In the genomic region with DNA sequence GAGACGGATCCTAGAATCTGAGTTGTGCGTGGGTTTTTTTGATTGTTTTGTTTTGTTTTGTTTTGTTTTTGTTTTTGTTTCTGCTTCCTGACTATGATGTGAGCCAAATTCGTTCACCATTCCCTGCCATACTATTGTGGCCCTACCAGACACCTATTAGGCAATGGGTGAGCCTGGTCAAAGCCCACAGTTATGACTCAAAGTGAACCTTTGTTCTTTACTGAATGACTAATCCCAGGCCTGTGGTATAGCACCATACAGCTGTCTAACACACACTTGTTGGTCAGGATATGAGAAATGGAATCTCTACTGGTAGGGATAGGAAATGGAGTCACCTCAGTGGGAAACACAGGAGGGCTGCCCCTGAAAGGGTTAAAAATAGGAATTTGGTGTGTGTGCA, we compare ENCODE assay signal across 34 mouse cellular contexts. TPM values are rescaled to one million over a fixed set of nuclear protein-coding genes. Genes with fewer than 3 reads are reported as not detected.
A peak's percentile ranks its signal among the peaks of the same experiment; 100 is the strongest.
DNase-seq lines count a peak whose midpoint lies in the region; ATAC-seq and TF ChIP-seq lines count a peak whose summit lies in the region.
"Had no signal": no experiment of that assay in that cellular context is flagged by ENCODE, and none has a peak within 500 bp of the region (broad histone marks: within the 10 kb centered on the region; RNA-seq: fewer than 3 reads in every experiment).

No protein-coding gene starts in this region.

- no peak overlapping the region for H3K4me2 ChIP-seq in stomach, postnatal 0 days (replicated peaks; ENCODE audit: low read depth)
- H3K4me2 ChIP-seq: embryonic facial prominence, embryonic 12.5 days; embryonic facial prominence, embryonic 15.5 days; heart, embryonic 11.5 days; hindbrain, embryonic 13.5 days had no signal

- no peaks in the 10 kb centered on the region for H3K27me3 ChIP-seq in C2C12 (ENCODE audit: control insufficient read depth, insufficient read depth, insufficient read length)
- H3K27me3 ChIP-seq in stomach, postnatal 0 days (ENCODE audit: control insufficient read depth, insufficient read depth, low read length), result no peaks in the 10 kb centered on the region
- H3K27me3 ChIP-seq: embryonic facial prominence, embryonic 12.5 days; embryonic facial prominence, embryonic 15.5 days; hindbrain, embryonic 13.5 days had no signal

- no peak for TF ChIP-seq EP300 in stomach, postnatal 0 days (optimal IDR thresholded peaks at IDR 0.05)

- no peak overlapping the region for H3K4me3 ChIP-seq in C2C12 (ENCODE audit: insufficient read depth, poor library complexity, severe bottlenecking)
- H3K4me3 ChIP-seq in stomach, postnatal 0 days (ENCODE audit: low read depth, low read length), result no peak overlapping the region
- H3K4me3 ChIP-seq: embryonic facial prominence, embryonic 12.5 days; embryonic facial prominence, embryonic 15.5 days; gastrocnemius, adult 2 months; hindbrain, embryonic 10.5 days; hindbrain, embryonic 13.5 days had no signal

- peak; percentile 54 for DNase-seq in 416B (ENCODE audit: low read depth)
- peak; percentile 24 for DNase-seq in NIH3T3 (ENCODE audit: low read depth)
- no peak for DNase-seq in stomach, postnatal 0 days (ENCODE audit: low spot score)
- no peak for DNase-seq in urinary bladder, postnatal 4 days (ENCODE audit: low spot score in 2 of 2)
- DNase-seq in left cerebral cortex, postnatal 4 days, result no peak
- DNase-seq in cerebellum, adult 11-12 months, result no peak
- DNase-seq: adrenal gland, adult 8-10 months; adrenal gland, postnatal 25 days; cerebellum, adult 18-20 months; cerebellum, adult 9-10 months; cerebellum, postnatal 14 days; forebrain, postnatal 0 days; gastrocnemius, adult 2 months; gastrocnemius, postnatal 14 days; heart, adult 11 months; kidney, adult 11 months had no signal

- 83% methylated on average over 3 of the region's 3 CpGs for WGBS in stomach, postnatal 0 days

- no peaks in the 10 kb centered on the region for H3K4me1 ChIP-seq in stomach, postnatal 0 days (replicated peaks; ENCODE audit: control insufficient read depth, insufficient read depth)
- H3K4me1 ChIP-seq: embryonic facial prominence, embryonic 12.5 days; embryonic facial prominence, embryonic 15.5 days; hindbrain, embryonic 10.5 days; hindbrain, embryonic 13.5 days had no signal

- no peaks in the 10 kb centered on the region for H3K9me3 ChIP-seq in stomach, postnatal 0 days (ENCODE audit: control insufficient read depth, low read length)
- H3K9me3 ChIP-seq: embryonic facial prominence, embryonic 12.5 days; embryonic facial prominence, embryonic 15.5 days; G1E; hindbrain, embryonic 10.5 days; hindbrain, embryonic 13.5 days had no signal

- intact Hi-C loops in left cerebral cortex, postnatal 4 days (cut with DNase I), result no loop called here

- ATAC-seq in stomach, postnatal 0 days (ENCODE audit: low FRiP score, low TSS enrichment), result peak; percentile 81
- ATAC-seq: activated CD4-positive, CD25-positive, alpha-beta regulatory T cell, adult 4 months; forebrain, embryonic 14.5 days; forebrain, postnatal 0 days; hindbrain, embryonic 16.5 days had no signal

- H3ac ChIP-seq in C2C12 (ENCODE audit: control insufficient read depth, insufficient read length, low read depth), result no peak overlapping the region

- H3K36me3 ChIP-seq in C2C12 (ENCODE audit: control insufficient read depth, insufficient read depth), result peaks cover 34% of the 10 kb centered on the region
- H3K36me3 ChIP-seq in stomach, postnatal 0 days (ENCODE audit: control insufficient read depth, insufficient read depth, low read length), result peaks cover 13% of the 10 kb centered on the region; the same call in 1 of the 2 replicates

- H3K27ac ChIP-seq in stomach, postnatal 0 days (replicated peaks), result no peak overlapping the region
- H3K27ac ChIP-seq: embryonic facial prominence, embryonic 12.5 days; embryonic facial prominence, embryonic 15.5 days; gastrocnemius, adult 2 months; hindbrain, embryonic 10.5 days; hindbrain, embryonic 13.5 days had no signal

- TF ChIP-seq CTCF in C2C12 (IDR thresholded peaks at IDR 0.05; ENCODE audit: control insufficient read depth, insufficient read depth, insufficient read length), result no peak
- no peak for TF ChIP-seq CTCF in stomach, postnatal 0 days (IDR thresholded peaks at IDR 0.05; ENCODE audit: low read depth)

- H3K79me2 ChIP-seq in C2C12 (ENCODE audit: control insufficient read depth, insufficient read depth), result no peaks in the 10 kb centered on the region

- H3K9ac ChIP-seq in stomach, postnatal 0 days (ENCODE audit: low read length), result no peak overlapping the region
- H3K9ac ChIP-seq: embryonic facial prominence, embryonic 12.5 days; embryonic facial prominence, embryonic 15.5 days; forebrain, postnatal 0 days; hindbrain, embryonic 13.5 days had no signal

- peaks cover 1% of the 10 kb centered on the region for H3K79me3 ChIP-seq in C2C12 (ENCODE audit: low read depth)

TF ChIP-seq in C2C12, 6 proteins besides CTCF, POLR2A, EP300 and RAD21:
- TF ChIP-seq MYOG (IDR thresholded peaks at IDR 0.05; ENCODE audit: control insufficient read depth, extremely low read depth, insufficient read length) (no peak), FOSL1 (IDR thresholded peaks at IDR 0.05; ENCODE audit: insufficient read depth, low read length, poor library complexity, severe bottlenecking) (no peak), CEBPB (IDR thresholded peaks at IDR 0.05; ENCODE audit: low read depth) (peak; percentile 61), MYOD1 (IDR thresholded peaks at IDR 0.05; ENCODE audit: control insufficient read depth, insufficient read length, low read depth) (peak; percentile 22)

RNA-seq across cellular contexts. Expression of a gene that starts 14.1 kb away (rescaled TPM):
- not detected for polyA plus RNA-seq in C2C12 (2012; fragmentation: generic; extraction: Trizol)
- 776 and 950 TPM in 2 replicates for polyA plus RNA-seq in stomach, postnatal 0 days (2015; fragmentation: Nextera tagmentation; extraction: Ambion mirVana)
- not detected for total RNA-seq in left cerebral cortex, postnatal 4 days (2021)
- total RNA-seq: adrenal gland, postnatal 25 days; forebrain, postnatal 0 days; gastrocnemius, adult 2 months; gastrocnemius, postnatal 14 days; gastrocnemius, postnatal 4 days; heart, adult 8-10 months; heart, postnatal 25 days had no signal
- polyA plus RNA-seq: activated CD4-positive, CD25-positive, alpha-beta regulatory T cell, adult 4 months; brain, embryonic 14.5 days; embryonic facial prominence, embryonic 12.5 days; embryonic facial prominence, embryonic 15.5 days; forebrain, embryonic 11.5 days; forebrain, embryonic 14.5 days; forebrain, postnatal 0 days; frontal cortex, adult 2 months; G1E; heart, embryonic 11.5 days; heart, embryonic 14.5 days; hindbrain, embryonic 13.5 days; hindbrain, embryonic 16.5 days had no signal

RNA-seq across cellular contexts. Expression of a gene that starts 22.3 kb away (rescaled TPM):
- polyA plus RNA-seq in C2C12 (2012; fragmentation: generic; extraction: Trizol), result not detected
- 0.02 TPM in 1 of 2 replicates, not detected in the other for polyA plus RNA-seq in stomach, postnatal 0 days (2015; fragmentation: Nextera tagmentation; extraction: Ambion mirVana)
- not detected for total RNA-seq in left cerebral cortex, postnatal 4 days (2021)
- total RNA-seq: adrenal gland, postnatal 25 days; gastrocnemius, adult 2 months; gastrocnemius, postnatal 4 days; heart, adult 8-10 months had no signal
- polyA plus RNA-seq: activated CD4-positive, CD25-positive, alpha-beta regulatory T cell, adult 4 months; embryonic facial prominence, embryonic 12.5 days; heart, embryonic 14.5 days; heart, postnatal 0 days; hindbrain, embryonic 10.5 days; hindbrain, embryonic 13.5 days; hindbrain, embryonic 16.5 days had no signal

RNA-seq across cellular contexts. Expression of a gene that starts 44.0 kb away (rescaled TPM):
- 124 TPM for polyA plus RNA-seq in C2C12 (2012; fragmentation: generic; extraction: Trizol)
- 65.8 and 69.3 TPM in 2 replicates for polyA plus RNA-seq in stomach, postnatal 0 days (2015; fragmentation: Nextera tagmentation; extraction: Ambion mirVana)
- total RNA-seq in left cerebral cortex, postnatal 4 days (2021), result 10 to 100 TPM; 82.6 to 88.1 TPM

RNA-seq across cellular contexts. Expression of a gene that starts 52.5 kb away (rescaled TPM):
- not detected for polyA plus RNA-seq in C2C12 (2012; fragmentation: generic; extraction: Trizol)
- 5.5 and 6.3 TPM in 2 replicates for polyA plus RNA-seq in stomach, postnatal 0 days (2015; fragmentation: Nextera tagmentation; extraction: Ambion mirVana)
- total RNA-seq in left cerebral cortex, postnatal 4 days (2021), result 1 to 10 TPM; 3.9 to 4.6 TPM
- total RNA-seq: G1E had no signal
- polyA plus RNA-seq: activated CD4-positive, CD25-positive, alpha-beta regulatory T cell, adult 4 months; forebrain, embryonic 11.5 days; forebrain, embryonic 14.5 days; G1E had no signal

Comparison
In these comparisons a context has a peak if more than half of its experiments do, and no peak if none do; other contexts are left out.
1. DNase-seq: peak in 416B (single experiment) and NIH3T3 (single experiment); none in stomach, postnatal 0 days (single experiment), urinary bladder, postnatal 4 days (0 of 2), left cerebral cortex, postnatal 4 days (single experiment) and cerebellum, adult 11-12 months (single experiment).
2. RNA of a gene that starts 14.1 kb away (polyA plus RNA-seq): 776 to 950 TPM in stomach, postnatal 0 days; not detected in C2C12 (single experiment); every median in the first group is over 100 times any median in the second.